Mouse (Mus musculus): ENCODE results near the gene March8. TPM values are rescaled to one million over a fixed set of nuclear protein-coding genes. Genes with fewer than 3 reads are reported as not detected.

March8 gene
- polyA plus RNA-seq, 1 experiment from 2014 or later, result 35.7 TPM

DNA sequence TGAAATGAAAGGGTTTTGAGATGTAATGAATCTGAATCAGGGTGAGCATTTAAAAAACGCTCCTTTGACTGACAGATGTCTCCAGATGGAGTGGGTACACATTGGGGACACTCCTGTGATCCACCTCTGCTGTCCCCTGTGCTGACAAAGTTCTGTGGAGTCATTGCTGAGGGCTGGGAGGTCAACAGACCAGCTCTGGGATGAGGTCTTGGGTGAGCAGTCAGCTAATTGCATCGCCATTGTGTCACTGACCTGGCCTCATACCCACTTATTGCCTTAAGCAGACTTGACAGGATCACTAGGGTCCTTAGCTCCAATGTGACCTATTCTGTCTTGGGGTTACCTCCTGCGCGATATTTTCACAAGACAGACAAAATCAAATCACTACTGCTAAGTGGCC lies 69.4 kb downstream of the March8 start:
- H3K27me3 ChIP-seq (replicated peaks), result no peaks in the 10 kb centered on the region
- H3K36me3 ChIP-seq, result peaks cover 44% of the 10 kb centered on the region
- no peak for ATAC-seq (ENCODE audit: insufficient number of reproducible peaks, low FRiP score)
- H3K4me1 ChIP-seq (replicated peaks), result no peaks in the 10 kb centered on the region
- no peak overlapping the region for H3K9ac ChIP-seq
- H3K4me2 ChIP-seq, result no peak overlapping the region
- H3K9me3 ChIP-seq (replicated peaks), result no peaks in the 10 kb centered on the region
- 88% methylated on average over 4 of the region's 4 CpGs for WGBS
- no peak overlapping the region for H3K27ac ChIP-seq (ENCODE audit: poor library complexity, severe bottlenecking)
- H3K4me3 ChIP-seq, result no peak overlapping the region

DNA sequence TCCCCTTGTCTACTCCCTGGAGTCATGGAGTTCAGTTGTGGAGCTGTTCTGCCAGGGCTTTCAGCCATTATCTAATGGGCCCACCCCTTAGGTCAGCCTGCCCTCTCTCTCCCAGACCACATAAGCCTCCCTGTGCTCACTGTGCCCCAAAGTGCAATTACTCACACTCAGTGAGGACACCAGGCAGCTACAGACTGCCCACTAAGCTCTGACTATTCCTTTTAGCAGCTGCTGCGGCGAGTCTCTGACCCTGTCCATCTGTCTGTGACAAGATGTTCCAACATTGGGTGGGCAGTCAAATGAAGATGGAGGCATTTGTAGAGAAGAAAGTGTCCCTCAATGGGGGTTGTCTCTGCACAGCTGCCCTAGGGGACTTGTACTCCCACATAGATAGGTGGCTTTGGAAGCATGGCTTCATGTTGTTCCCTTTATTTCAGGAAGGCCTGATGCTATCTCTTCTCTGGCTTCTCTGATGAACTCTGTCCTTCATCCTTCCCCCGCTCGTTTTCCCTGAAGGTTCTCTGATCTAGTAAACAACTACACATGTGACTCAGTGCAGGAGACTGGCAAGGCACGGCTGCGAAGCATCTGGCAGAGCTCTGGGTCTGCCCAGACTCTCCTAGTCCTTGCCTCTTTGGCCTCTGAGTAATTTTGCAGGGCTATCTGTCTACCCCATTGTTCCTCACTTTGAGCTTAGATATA lies 70.3 kb downstream of the March8 start:
- Histone ChIP-seq H3K4me1 (replicated peaks) (no peaks in the 10 kb centered on the region), H3K9ac (no peak overlapping the region), H3K9me3 (replicated peaks) (no peaks in the 10 kb centered on the region), H3K27ac (ENCODE audit: poor library complexity, severe bottlenecking) (no peak overlapping the region), H3K27me3 (replicated peaks) (0 out of 2 replicates have a peak, but pooled peaks cover 5% of the 10 kb centered on the region), H3K36me3 (peaks cover 48% of the 10 kb centered on the region), H3K4me2 (no peak overlapping the region), H3K4me3 (no peak overlapping the region)
- no peak for ATAC-seq (ENCODE audit: insufficient number of reproducible peaks, low FRiP score)
- WGBS, result 85% methylated on average over 6 of the region's 6 CpGs

DNA sequence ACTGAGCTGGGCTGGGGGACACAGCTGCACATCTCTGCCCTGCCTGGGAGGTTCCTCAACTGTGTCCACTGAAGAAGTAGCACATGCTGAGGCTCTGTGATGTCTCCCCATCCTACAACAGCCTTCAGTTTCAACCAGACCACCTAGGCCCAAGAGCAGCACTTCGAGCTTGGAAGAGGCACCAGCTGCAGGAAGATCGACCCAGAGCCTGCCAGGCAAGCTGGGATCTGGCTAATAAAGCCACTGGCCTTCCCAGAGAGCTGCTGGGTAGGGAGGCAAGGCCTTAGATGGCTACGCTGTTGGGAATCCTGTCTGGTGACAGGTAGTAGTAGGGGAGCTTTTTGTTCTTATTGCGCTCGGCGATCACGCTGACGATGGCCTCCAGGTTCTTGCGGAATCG lies 72.6 kb downstream of the March8 start:
- H3K27ac ChIP-seq (ENCODE audit: poor library complexity, severe bottlenecking), result no peak overlapping the region
- H3K4me3 ChIP-seq, result no peak overlapping the region
- H3K9ac ChIP-seq, result no peak overlapping the region
- peaks cover 9% of the 10 kb centered on the region; the same call in 1 of the 2 replicates for H3K4me1 ChIP-seq (replicated peaks)
- ATAC-seq (ENCODE audit: insufficient number of reproducible peaks, low FRiP score), result no peak
- no peak overlapping the region for H3K4me2 ChIP-seq
- H3K9me3 ChIP-seq (replicated peaks), result no peaks in the 10 kb centered on the region
- 93% methylated on average over 10 of the region's 10 CpGs for WGBS
- 0 out of 2 replicates have a peak, but pooled peaks cover 5% of the 10 kb centered on the region for H3K27me3 ChIP-seq (replicated peaks)
- H3K36me3 ChIP-seq, result peaks cover 40% of the 10 kb centered on the region

DNA sequence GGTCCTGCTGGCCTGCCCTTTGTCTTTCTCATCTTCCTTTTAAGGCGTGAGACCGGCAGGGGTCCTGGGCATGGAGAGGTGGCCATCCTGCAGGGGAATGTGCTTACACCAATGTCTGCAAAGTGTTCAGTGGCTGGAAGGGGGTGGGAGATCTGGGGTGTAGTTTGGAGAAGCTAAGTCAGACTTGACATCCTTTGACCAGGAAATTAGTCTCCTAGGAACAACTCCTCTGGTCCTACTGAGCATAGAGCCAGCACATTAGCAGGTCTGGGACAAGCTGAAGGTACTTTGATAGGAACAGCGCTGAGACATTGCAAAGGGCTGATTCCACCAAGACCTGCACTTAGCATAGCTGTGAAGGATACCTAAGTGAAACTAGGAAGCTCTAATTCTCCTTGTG lies 73.9 kb downstream of the March8 start:
- H3K9ac ChIP-seq, result no peak overlapping the region
- H3K36me3 ChIP-seq, result peaks cover 35% of the 10 kb centered on the region
- no peaks in the 10 kb centered on the region for H3K9me3 ChIP-seq (replicated peaks)
- no peak overlapping the region for H3K27ac ChIP-seq (ENCODE audit: poor library complexity, severe bottlenecking)
- 77% methylated on average over 3 of the region's 3 CpGs for WGBS
- no peak for ATAC-seq (ENCODE audit: insufficient number of reproducible peaks, low FRiP score)
- H3K4me3 ChIP-seq, result no peak overlapping the region
- H3K27me3 ChIP-seq (replicated peaks), result 0 out of 2 replicates have a peak, but pooled peaks cover 5% of the 10 kb centered on the region
- no peak overlapping the region for H3K4me2 ChIP-seq
- peaks cover 14% of the 10 kb centered on the region; the same call in 1 of the 2 replicates for H3K4me1 ChIP-seq (replicated peaks)

DNA sequence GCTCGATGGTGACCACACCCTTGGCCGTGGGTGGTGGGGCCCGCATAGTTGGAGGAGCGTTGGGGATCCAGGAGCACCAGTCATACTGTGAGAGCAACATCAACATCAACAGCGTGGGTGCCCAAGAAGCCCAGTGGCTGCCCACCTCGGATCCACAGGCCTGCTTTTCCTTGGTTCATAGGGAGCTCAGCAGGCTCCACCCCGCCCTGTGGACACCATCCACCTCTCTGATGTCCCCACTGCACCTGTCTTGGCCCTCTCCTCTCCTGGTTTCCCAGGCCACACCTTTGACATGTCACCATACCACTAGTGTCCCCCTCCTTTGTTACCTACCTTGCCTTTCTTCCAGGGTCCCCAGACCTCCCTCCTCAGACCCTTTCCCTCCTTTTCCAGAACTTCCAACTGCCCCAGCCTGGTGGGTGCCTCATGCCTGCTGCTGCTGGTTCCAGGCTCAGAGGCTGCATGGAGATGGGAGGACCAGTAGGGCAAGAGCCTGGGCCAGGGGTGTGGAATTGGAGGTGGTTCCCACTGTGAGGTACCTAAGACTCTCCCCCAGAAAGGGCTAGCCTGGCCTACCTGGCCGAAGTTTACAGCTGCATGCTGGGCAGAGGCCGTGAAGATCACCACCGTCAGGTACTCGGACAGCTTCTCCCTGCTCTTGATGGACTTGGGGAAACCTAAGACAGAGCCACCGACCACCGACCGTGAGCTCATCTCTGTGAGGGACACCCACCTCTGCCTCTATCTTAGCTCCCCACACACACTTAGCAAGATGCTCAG lies 74.9 kb downstream of the March8 start:
- Histone ChIP-seq H3K4me2 (no peak overlapping the region), H3K27me3 (replicated peaks) (0 out of 2 replicates have a peak, but pooled peaks cover 5% of the 10 kb centered on the region), H3K9me3 (replicated peaks) (no peaks in the 10 kb centered on the region), H3K36me3 (peaks cover 29% of the 10 kb centered on the region), H3K4me1 (replicated peaks) (peaks cover 14% of the 10 kb centered on the region; the same call in 1 of the 2 replicates), H3K4me3 (no peak overlapping the region), H3K27ac (ENCODE audit: poor library complexity, severe bottlenecking) (no peak overlapping the region), H3K9ac (no peak overlapping the region)
- no peak for ATAC-seq (ENCODE audit: insufficient number of reproducible peaks, low FRiP score)
- 93% methylated on average over 14 of the region's 14 CpGs for WGBS

DNA sequence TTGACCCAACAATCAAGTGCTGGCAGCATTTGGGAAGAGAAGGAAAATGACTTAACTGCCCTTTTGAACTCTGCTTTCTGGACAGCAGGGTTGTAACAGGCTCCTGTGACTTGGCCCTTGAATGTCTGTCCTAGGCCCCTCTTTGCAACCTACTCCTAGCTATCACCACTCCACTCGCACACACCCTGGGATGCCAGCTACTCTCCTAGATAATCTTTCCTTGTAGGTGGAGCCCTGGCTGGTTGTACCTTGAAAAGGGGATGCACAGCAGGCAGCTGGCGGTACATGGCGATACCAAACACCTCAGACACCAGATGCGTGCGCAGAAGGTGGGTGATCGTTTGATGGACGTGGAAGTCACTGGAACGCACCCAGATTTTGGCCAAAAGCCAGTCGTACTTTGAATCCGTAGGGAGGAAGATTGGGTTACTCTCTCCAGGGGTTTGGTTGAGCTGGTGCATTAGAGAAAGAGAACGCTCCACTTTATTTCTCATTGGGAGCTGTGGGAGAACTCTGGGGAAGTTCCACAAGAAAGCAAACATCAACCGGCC lies 77.4 kb downstream of the March8 start:
- Histone ChIP-seq H3K4me3 (no peak overlapping the region), H3K9me3 (replicated peaks) (no peaks in the 10 kb centered on the region), H3K27ac (ENCODE audit: poor library complexity, severe bottlenecking) (no peak overlapping the region), H3K4me1 (replicated peaks) (peaks cover 14% of the 10 kb centered on the region; the same call in 1 of the 2 replicates), H3K9ac (no peak overlapping the region), H3K27me3 (replicated peaks) (peaks cover 5% of the 10 kb centered on the region; the same call in 1 of the 2 replicates), H3K36me3 (peaks cover 18% of the 10 kb centered on the region), H3K4me2 (no peak overlapping the region)
- ATAC-seq (ENCODE audit: insufficient number of reproducible peaks, low FRiP score), result no peak
- 64% methylated on average over 12 of the region's 12 CpGs for WGBS

DNA sequence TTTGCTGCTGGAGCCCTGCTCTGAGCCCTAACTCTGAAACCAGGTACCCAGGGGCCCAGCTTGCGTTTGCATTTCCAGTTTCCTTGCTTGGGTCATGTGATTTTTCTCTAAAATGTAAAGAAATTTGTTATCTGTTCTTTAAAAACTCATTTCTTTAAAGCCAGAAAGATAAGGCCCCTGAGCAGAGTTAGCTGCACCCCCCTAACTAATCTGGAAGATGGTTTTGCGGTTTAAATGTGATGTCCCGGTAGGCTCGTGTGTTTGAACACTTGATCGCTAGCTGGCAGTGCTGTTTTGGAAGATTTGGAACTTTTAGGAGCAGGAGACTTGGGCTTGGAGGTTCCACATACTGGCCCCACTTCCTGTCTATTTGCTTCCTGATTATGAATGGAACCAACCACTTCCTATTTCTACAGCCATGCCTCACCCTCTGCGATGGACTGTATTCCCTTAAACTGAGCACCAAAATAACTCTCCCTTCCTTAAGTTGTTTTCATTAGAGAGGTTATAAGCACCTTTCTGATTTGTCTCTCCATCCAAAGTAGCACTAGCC lies 78.3 kb downstream of the March8 start:
- H3K4me1 ChIP-seq (replicated peaks), result peaks cover 14% of the 10 kb centered on the region; the same call in 1 of the 2 replicates
- no peak for ATAC-seq (ENCODE audit: insufficient number of reproducible peaks, low FRiP score)
- no peak overlapping the region for H3K9ac ChIP-seq
- H3K27ac ChIP-seq (ENCODE audit: poor library complexity, severe bottlenecking), result no peak overlapping the region
- WGBS, result 87% methylated on average over 6 of the region's 6 CpGs
- no peaks in the 10 kb centered on the region for H3K9me3 ChIP-seq (replicated peaks)
- peaks cover 5% of the 10 kb centered on the region; the same call in 1 of the 2 replicates for H3K27me3 ChIP-seq (replicated peaks)
- H3K36me3 ChIP-seq, result 0 out of 2 replicates have a peak, but pooled peaks cover 9% of the 10 kb centered on the region
- H3K4me2 ChIP-seq, result no peak overlapping the region
- no peak overlapping the region for H3K4me3 ChIP-seq

DNA sequence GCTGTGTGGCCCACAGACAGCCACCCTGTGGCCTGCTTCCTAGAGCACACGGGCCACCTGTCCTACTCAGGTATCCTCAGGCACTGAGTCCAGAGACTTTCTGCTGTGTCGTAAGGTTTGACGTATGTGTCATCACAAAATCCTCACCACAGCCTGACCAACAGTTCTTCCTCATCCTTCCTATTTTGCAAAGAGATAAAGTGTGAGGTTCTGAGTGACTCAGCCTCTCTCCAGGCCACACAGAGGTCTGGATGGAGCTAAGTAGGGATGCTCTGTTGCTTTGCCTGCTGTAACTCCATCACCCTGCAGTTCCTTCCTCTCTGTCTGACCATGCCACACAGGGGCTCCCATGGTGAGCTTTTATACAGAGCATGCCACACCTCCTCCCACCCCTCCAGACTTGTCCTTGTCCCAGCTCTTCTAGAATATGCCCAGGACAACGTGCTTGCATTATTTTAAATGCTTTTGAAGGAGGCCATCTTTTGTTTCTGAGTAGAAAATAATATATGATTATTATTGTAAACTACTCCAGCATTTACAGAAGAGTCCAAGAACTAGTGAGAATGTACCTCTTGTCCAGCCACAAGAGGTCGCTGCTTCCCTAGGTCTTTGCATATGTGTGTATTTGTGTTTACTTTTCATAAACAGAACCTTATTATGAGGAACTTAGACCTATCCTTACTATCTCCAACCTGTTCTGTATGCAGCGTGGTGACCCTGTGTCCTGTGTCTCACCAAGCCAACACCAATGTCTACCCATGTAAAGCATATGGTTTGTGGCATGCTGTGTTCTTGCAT lies 79.9 kb downstream of the March8 start:
- ATAC-seq (ENCODE audit: insufficient number of reproducible peaks, low FRiP score), result no peak
- H3K4me3 ChIP-seq, result no peak overlapping the region
- H3K27me3 ChIP-seq (replicated peaks), result peaks cover 3% of the 10 kb centered on the region; the same call in 1 of the 2 replicates
- H3K27ac ChIP-seq (ENCODE audit: poor library complexity, severe bottlenecking), result no peak overlapping the region
- H3K4me2 ChIP-seq, result no peak overlapping the region
- WGBS, result 56% methylated on average over 6 of the region's 6 CpGs
- H3K9me3 ChIP-seq (replicated peaks), result no peaks in the 10 kb centered on the region
- H3K4me1 ChIP-seq (replicated peaks), result peaks cover 14% of the 10 kb centered on the region; the same call in 1 of the 2 replicates
- no peak overlapping the region for H3K9ac ChIP-seq
- 0 out of 2 replicates have a peak, but pooled peaks cover 2% of the 10 kb centered on the region for H3K36me3 ChIP-seq

DNA sequence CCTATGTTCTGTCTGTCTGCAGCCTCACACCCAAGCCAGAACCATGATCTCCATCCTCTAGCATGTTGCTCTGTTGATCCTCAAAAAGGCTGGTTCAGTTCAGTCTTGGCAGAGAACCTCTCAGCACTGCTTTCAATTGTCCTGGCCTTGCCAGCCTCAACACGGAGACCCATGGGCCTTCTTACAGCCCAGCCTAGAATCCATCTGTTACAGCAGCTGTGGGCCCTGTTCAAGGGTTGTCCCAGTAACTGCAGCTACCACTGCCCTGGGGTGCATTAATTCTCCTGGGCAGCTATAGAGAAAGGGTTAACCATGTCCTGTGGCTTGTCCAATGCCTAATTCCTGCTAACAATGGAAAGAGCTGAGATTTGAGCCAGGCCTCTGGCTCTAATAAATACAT lies 80.7 kb downstream of the March8 start:
- no peak overlapping the region for H3K4me3 ChIP-seq
- no peaks in the 10 kb centered on the region for H3K9me3 ChIP-seq (replicated peaks)
- ATAC-seq (ENCODE audit: insufficient number of reproducible peaks, low FRiP score), result no peak
- no peak overlapping the region for H3K9ac ChIP-seq
- WGBS, result 93% methylated on average over 1 of the region's 1 CpGs
- H3K4me2 ChIP-seq, result no peak overlapping the region
- no peak overlapping the region for H3K27ac ChIP-seq (ENCODE audit: poor library complexity, severe bottlenecking)
- H3K36me3 ChIP-seq, result no peaks in the 10 kb centered on the region
- peaks cover 14% of the 10 kb centered on the region; the same call in 1 of the 2 replicates for H3K4me1 ChIP-seq (replicated peaks)
- H3K27me3 ChIP-seq (replicated peaks), result no peaks in the 10 kb centered on the region; the same call in 1 of the 2 replicates

DNA sequence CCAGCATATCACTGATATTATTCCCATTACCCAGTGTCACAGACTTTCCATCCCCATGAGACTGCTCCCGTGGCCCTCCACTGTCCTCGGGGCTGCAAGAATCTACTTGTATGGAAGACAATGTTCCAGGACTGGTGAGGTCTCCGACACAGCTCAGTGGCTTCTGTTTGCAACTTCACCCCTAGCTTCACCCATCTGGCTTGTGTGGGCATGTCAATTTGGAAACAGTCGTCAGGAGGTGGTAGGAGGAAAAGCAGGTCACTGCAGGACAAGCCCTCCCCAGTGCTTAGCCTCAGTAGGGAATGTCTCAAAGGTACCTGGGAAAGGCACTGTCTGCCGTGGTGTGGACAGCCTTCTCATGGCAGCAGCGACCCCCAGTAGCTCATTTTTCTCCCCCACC lies 81.9 kb downstream of the March8 start:
- Histone ChIP-seq H3K27ac (ENCODE audit: poor library complexity, severe bottlenecking) (no peak overlapping the region), H3K9ac (no peak overlapping the region), H3K4me2 (no peak overlapping the region), H3K27me3 (replicated peaks) (no peaks in the 10 kb centered on the region; the same call in 1 of the 2 replicates), H3K4me1 (replicated peaks) (peaks cover 9% of the 10 kb centered on the region; the same call in 1 of the 2 replicates), H3K9me3 (replicated peaks) (no peaks in the 10 kb centered on the region), H3K4me3 (no peak overlapping the region), H3K36me3 (no peaks in the 10 kb centered on the region)
- WGBS, result 58% methylated on average over 6 of the region's 6 CpGs
- ATAC-seq (ENCODE audit: insufficient number of reproducible peaks, low FRiP score), result no peak
